In the genomic region with DNA sequence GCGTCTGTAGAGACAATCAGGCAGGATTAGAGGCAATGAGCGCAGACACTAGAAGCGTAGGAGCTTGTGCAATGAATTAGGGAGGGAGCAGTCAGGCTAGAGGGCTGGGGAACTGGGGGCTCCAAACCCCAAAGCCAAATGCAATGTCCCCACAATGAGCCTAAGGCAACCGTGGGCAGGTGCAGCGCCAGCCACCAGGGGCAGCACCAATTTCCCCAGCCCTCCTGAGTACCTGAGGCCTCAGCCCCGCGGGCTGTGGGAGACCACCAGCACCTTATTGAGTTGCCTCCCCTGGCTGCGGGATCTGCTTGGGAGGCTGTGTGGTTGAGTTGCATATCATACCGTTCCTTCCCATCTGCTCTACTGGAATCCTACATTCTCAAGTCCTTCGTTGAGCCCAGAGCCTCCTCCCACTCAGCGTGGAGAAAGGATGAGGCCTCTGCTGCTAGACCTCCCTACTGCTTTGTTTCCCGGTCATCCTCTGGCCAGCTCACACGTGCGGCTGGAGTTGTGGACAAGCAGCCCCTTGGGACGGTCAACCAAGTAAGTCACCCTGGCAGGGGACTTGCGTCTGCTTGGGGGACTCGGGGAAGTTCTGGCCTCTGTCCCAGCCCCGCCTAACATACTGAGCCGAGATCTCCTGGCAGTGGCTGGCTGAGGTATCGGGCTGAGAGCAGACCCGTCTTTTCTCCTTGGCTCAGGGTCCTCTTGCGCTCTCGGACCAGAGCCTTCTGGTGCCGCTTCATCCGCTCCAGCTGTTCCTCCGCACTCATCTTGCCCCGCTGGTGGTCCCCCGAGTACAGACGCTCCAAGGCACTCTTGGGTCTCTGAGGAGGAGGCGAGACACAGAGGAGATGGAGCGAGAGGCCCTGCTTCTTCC, we compare ENCODE assay signal across 12 mouse cellular contexts. TPM values are rescaled to one million over a fixed set of nuclear protein-coding genes. Genes with fewer than 3 reads are reported as not detected.
A peak's percentile ranks its signal among the peaks of the same experiment; 100 is the strongest.
DNase-seq lines count a peak whose midpoint lies in the region; ATAC-seq lines count a peak whose summit lies in the region.
"Had no signal": no experiment of that assay in that cellular context is flagged by ENCODE, and none has a peak within 500 bp of the region (broad histone marks: within the 10 kb centered on the region; RNA-seq: fewer than 3 reads in every experiment).

No protein-coding gene starts in this region.

- WGBS in intestine, embryonic 16.5 days = 74% methylated on average over 31 of the region's 31 CpGs
- WGBS in intestine, embryonic 15.5 days = 77% methylated on average over 31 of the region's 31 CpGs
- WGBS in lung, embryonic 15.5 days = 56% methylated on average over 31 of the region's 31 CpGs
- 65% methylated on average over 31 of the region's 31 CpGs for WGBS in heart, embryonic 15.5 days

- no peaks in the 10 kb centered on the region for H3K4me1 ChIP-seq in intestine, embryonic 16.5 days (ENCODE audit: control insufficient read depth, insufficient read depth, low read length)
- no peaks in the 10 kb centered on the region for H3K4me1 ChIP-seq in intestine, embryonic 15.5 days (replicated peaks)
- H3K4me1 ChIP-seq in lung, embryonic 15.5 days = peaks cover 12% of the 10 kb centered on the region
- H3K4me1 ChIP-seq in heart, embryonic 15.5 days (replicated peaks) = peaks cover 13% of the 10 kb centered on the region
- H3K4me1 ChIP-seq: embryonic facial prominence, embryonic 12.5 days; midbrain, embryonic 12.5 days had no signal

- H3K9ac ChIP-seq in intestine, embryonic 16.5 days (ENCODE audit: low read depth, low read length) = 0 out of 2 replicates have a peak overlapping the region, but pooled peaks have one; percentile 8
- H3K9ac ChIP-seq in intestine, embryonic 15.5 days = no peak overlapping the region
- H3K9ac ChIP-seq in lung, embryonic 15.5 days = no peak overlapping the region
- no peak overlapping the region for H3K9ac ChIP-seq in heart, embryonic 15.5 days
- H3K9ac ChIP-seq: embryonic facial prominence, embryonic 12.5 days; midbrain, embryonic 12.5 days; neural tube, embryonic 15.5 days had no signal

- DNase-seq in lung, adult 18-20 months = no peak
- DNase-seq in lung, postnatal 14 days = peak; percentile 22
- no peak for DNase-seq in spleen, adult 12 weeks (ENCODE audit: low spot score)
- DNase-seq: cerebellum, adult 11-12 months had no signal

- no peak overlapping the region for H3K4me3 ChIP-seq in intestine, embryonic 16.5 days (ENCODE audit: low read length)
- H3K4me3 ChIP-seq in intestine, embryonic 15.5 days (replicated peaks) = no peak overlapping the region
- no peak overlapping the region for H3K4me3 ChIP-seq in lung, embryonic 15.5 days
- H3K4me3 ChIP-seq in heart, embryonic 15.5 days = no peak overlapping the region
- H3K4me3 ChIP-seq: embryonic facial prominence, embryonic 12.5 days; midbrain, embryonic 12.5 days; neural tube, embryonic 15.5 days had no signal

- H3K27ac ChIP-seq in intestine, embryonic 16.5 days (ENCODE audit: low read length) = no peak overlapping the region
- H3K27ac ChIP-seq in intestine, embryonic 15.5 days = no peak overlapping the region
- peak overlapping the region; percentile 52 for H3K27ac ChIP-seq in lung, embryonic 15.5 days
- no peak overlapping the region for H3K27ac ChIP-seq in heart, embryonic 15.5 days
- H3K27ac ChIP-seq: embryonic facial prominence, embryonic 12.5 days; midbrain, embryonic 12.5 days; neural tube, embryonic 15.5 days had no signal

- H3K36me3 ChIP-seq in intestine, embryonic 16.5 days (ENCODE audit: control insufficient read depth, insufficient read depth, low read length) = no peaks in the 10 kb centered on the region
- H3K36me3 ChIP-seq in intestine, embryonic 15.5 days = no peaks in the 10 kb centered on the region
- peaks cover 5% of the 10 kb centered on the region; the same call in 1 of the 2 replicates for H3K36me3 ChIP-seq in lung, embryonic 15.5 days
- H3K36me3 ChIP-seq in heart, embryonic 15.5 days = peaks cover 22% of the 10 kb centered on the region
- H3K36me3 ChIP-seq: embryonic facial prominence, embryonic 12.5 days; neural tube, embryonic 15.5 days had no signal

- ATAC-seq in intestine, embryonic 16.5 days = 0 out of 2 replicates have a peak, but pooled peaks have one; percentile 12
- ATAC-seq in intestine, embryonic 15.5 days = no peak
- peak; percentile 87 for ATAC-seq in lung, embryonic 15.5 days (ENCODE audit: borderline replicate concordance, extremely low read depth, low FRiP score, low TSS enrichment)
- no peak for ATAC-seq in heart, embryonic 15.5 days (replicated peaks; ENCODE audit: insufficient number of reproducible peaks, insufficient read depth, low FRiP score, low read depth)
- ATAC-seq: forebrain, embryonic 16.5 days had no signal

- no peaks in the 10 kb centered on the region for H3K27me3 ChIP-seq in intestine, embryonic 16.5 days (replicated peaks; ENCODE audit: control insufficient read depth, insufficient read depth, low read length)
- H3K27me3 ChIP-seq in intestine, embryonic 15.5 days (replicated peaks) = no peaks in the 10 kb centered on the region
- H3K27me3 ChIP-seq in lung, embryonic 15.5 days = no peaks in the 10 kb centered on the region
- H3K27me3 ChIP-seq in heart, embryonic 15.5 days = no peaks in the 10 kb centered on the region
- H3K27me3 ChIP-seq: embryonic facial prominence, embryonic 12.5 days; midbrain, embryonic 12.5 days; neural tube, embryonic 15.5 days had no signal

- no peaks in the 10 kb centered on the region for H3K9me3 ChIP-seq in intestine, embryonic 16.5 days (ENCODE audit: control insufficient read depth, low read length)
- H3K9me3 ChIP-seq in intestine, embryonic 15.5 days = no peaks in the 10 kb centered on the region
- no peaks in the 10 kb centered on the region for H3K9me3 ChIP-seq in lung, embryonic 15.5 days
- no peaks in the 10 kb centered on the region for H3K9me3 ChIP-seq in heart, embryonic 15.5 days (replicated peaks)
- H3K9me3 ChIP-seq: embryonic facial prominence, embryonic 12.5 days; midbrain, embryonic 12.5 days; neural tube, embryonic 15.5 days had no signal

- no peak overlapping the region for H3K4me2 ChIP-seq in intestine, embryonic 16.5 days (ENCODE audit: low read depth, low read length)
- no peak overlapping the region for H3K4me2 ChIP-seq in intestine, embryonic 15.5 days (replicated peaks)
- peak overlapping the region; percentile 28; the same call in 1 of the 2 replicates for H3K4me2 ChIP-seq in lung, embryonic 15.5 days
- peak overlapping the region; percentile 25; the same call in 1 of the 2 replicates for H3K4me2 ChIP-seq in heart, embryonic 15.5 days
- H3K4me2 ChIP-seq: embryonic facial prominence, embryonic 12.5 days; midbrain, embryonic 12.5 days; neural tube, embryonic 15.5 days had no signal

RNA-seq across cellular contexts. Expression of a gene that starts 50.2 kb away (rescaled TPM):
- 0.42 and 0.65 TPM in 2 replicates for polyA plus RNA-seq in intestine, embryonic 16.5 days (2015; fragmentation: Nextera tagmentation; extraction: Ambion mirVana)
- 0.44 and 0.62 TPM in 2 replicates for polyA plus RNA-seq in intestine, embryonic 15.5 days (2015; fragmentation: Nextera tagmentation; extraction: Ambion mirVana)
- polyA plus RNA-seq in lung, embryonic 15.5 days (2015; fragmentation: Nextera tagmentation; extraction: Ambion mirVana) = 0.36 and 1.1 TPM in 2 replicates
- 0.46 and 0.48 TPM in 2 replicates for polyA plus RNA-seq in heart, embryonic 15.5 days (2015; fragmentation: Nextera tagmentation; extraction: Ambion mirVana)

Comparison
In these comparisons a context has a peak if more than half of its experiments do, and no peak if none do; other contexts are left out.
1. ATAC-seq: peak in intestine, embryonic 16.5 days (single experiment) and lung, embryonic 15.5 days (single experiment); none in intestine, embryonic 15.5 days (single experiment) and heart, embryonic 15.5 days (single experiment).
2. H3K4me2 ChIP-seq: peak in lung, embryonic 15.5 days (single experiment) and heart, embryonic 15.5 days (single experiment); none in intestine, embryonic 16.5 days (single experiment) and intestine, embryonic 15.5 days (single experiment).